Mouse (Mus musculus) myocyte (in vitro differentiated cells): ENCODE measurements around the gene Plekha7. TPM values are rescaled to one million over a fixed set of nuclear protein-coding genes. Genes with fewer than 3 reads are reported as not detected.

Experiments used
- H3K27me3 ChIP-seq: one replicate; pipeline ENCODE4 v1.6.1; 2011; ENCODE audit not compliant: control insufficient read depth, insufficient read depth, insufficient read length
- H3K36me3 ChIP-seq: one replicate; pipeline ENCODE4 v1.6.1; 2011; ENCODE audit not compliant: control insufficient read depth, insufficient read depth
- H3K4me2 ChIP-seq: one replicate; pipeline ENCODE4 v1.6.1; 2011; ENCODE audit warnings: low read depth, control low read depth
- H3K4me3 ChIP-seq: one replicate; pipeline ENCODE4 v1.5.1; 2011; ENCODE audit warnings: mild to moderate bottlenecking, control low read depth, moderate library complexity
- H3K79me2 ChIP-seq: one replicate; pipeline ENCODE4 v1.6.1; 2011; ENCODE audit not compliant: control insufficient read depth, insufficient read depth
- H3ac ChIP-seq: one replicate; pipeline ENCODE4 v1.6.1; 2011; ENCODE audit not compliant: control insufficient read depth, insufficient read length
- CEBPB ChIP-seq: IDR thresholded peaks from 2 replicates; pipeline ENCODE4 v1.6.1; 2011; ENCODE audit warnings: mild to moderate bottlenecking, moderate library complexity; ENCODE audit not compliant: poor library complexity, insufficient read depth, severe bottlenecking
- E2F4 ChIP-seq: IDR thresholded peaks from one replicate; pipeline ENCODE4 v1.6.1; 2011; ENCODE audit warnings: mild to moderate bottlenecking, control low read depth, moderate library complexity; ENCODE audit not compliant: insufficient read depth
- MAX ChIP-seq: IDR thresholded peaks from one replicate; pipeline ENCODE4 v1.6.1; 2011; ENCODE audit warnings: low read depth, mild to moderate bottlenecking, control low read depth
- MYOD1 ChIP-seq, 3 experiments: IDR thresholded peaks; one replicate each; pipeline ENCODE4 v1.6.1; 2011; ENCODE audit warnings: control low read depth in 2 of 3, low read depth in 2 of 3, mild to moderate bottlenecking in 2 of 3, moderate library complexity in 1 of 3; ENCODE audit not compliant: insufficient read length in 2 of 3, control insufficient read depth in 1 of 3
- MYOG ChIP-seq, 3 experiments: IDR thresholded peaks; one replicate each; pipeline ENCODE4 v1.6.1; 2011; ENCODE audit warnings: control low read depth in 2 of 3, low read depth in 2 of 3, mild to moderate bottlenecking in 2 of 3; ENCODE audit not compliant: insufficient read length in 2 of 3, control insufficient read depth in 1 of 3, insufficient read depth in 1 of 3
- POLR2A ChIP-seq: IDR thresholded peaks from one replicate; pipeline ENCODE4 v1.6.1; 2011; ENCODE audit warnings: low read depth, mild to moderate bottlenecking, control low read depth, moderate library complexity; ENCODE audit not compliant: insufficient read length
- POLR2AphosphoS2 ChIP-seq: IDR thresholded peaks from one replicate; pipeline ENCODE4 v1.6.1; 2011; ENCODE audit warnings: low read depth, control low read depth; ENCODE audit not compliant: insufficient read length
- REST ChIP-seq: IDR thresholded peaks from one replicate; pipeline ENCODE4 v1.6.1; 2011; ENCODE audit warnings: mild to moderate bottlenecking, control low read depth, moderate library complexity; ENCODE audit not compliant: insufficient read depth, insufficient read length
- SRF ChIP-seq: IDR thresholded peaks from one replicate; pipeline ENCODE4 v1.6.1; 2011; ENCODE audit warnings: low read depth; ENCODE audit not compliant: control insufficient read depth, insufficient read length
- TCF12 ChIP-seq: IDR thresholded peaks from one replicate; pipeline ENCODE4 v1.6.1; 2011; ENCODE audit warnings: mild to moderate bottlenecking, control low read depth; ENCODE audit not compliant: poor library complexity, insufficient read depth, severe bottlenecking
- TCF3 ChIP-seq: IDR thresholded peaks from one replicate; pipeline ENCODE4 v1.6.1; 2011; ENCODE audit warnings: low read depth, control low read depth; ENCODE audit not compliant: insufficient read length
- USF1 ChIP-seq: IDR thresholded peaks from one replicate; pipeline ENCODE4 v1.6.1; 2011; ENCODE audit warnings: low read depth, mild to moderate bottlenecking, control low read depth, moderate library complexity
- polyA plus RNA-seq: library from polyadenylated mRNA; unstranded; fragments of >200 nt; fragmentation: generic; extraction: Trizol; gene quantifications from one replicate; pipeline ENCODE4 v1.2.1, GENCODE M21; 2012; ENCODE audit warnings: missing spikeins

Plekha7 gene
- polyA plus RNA-seq, 1 experiment: 2.6 TPM

DNA sequence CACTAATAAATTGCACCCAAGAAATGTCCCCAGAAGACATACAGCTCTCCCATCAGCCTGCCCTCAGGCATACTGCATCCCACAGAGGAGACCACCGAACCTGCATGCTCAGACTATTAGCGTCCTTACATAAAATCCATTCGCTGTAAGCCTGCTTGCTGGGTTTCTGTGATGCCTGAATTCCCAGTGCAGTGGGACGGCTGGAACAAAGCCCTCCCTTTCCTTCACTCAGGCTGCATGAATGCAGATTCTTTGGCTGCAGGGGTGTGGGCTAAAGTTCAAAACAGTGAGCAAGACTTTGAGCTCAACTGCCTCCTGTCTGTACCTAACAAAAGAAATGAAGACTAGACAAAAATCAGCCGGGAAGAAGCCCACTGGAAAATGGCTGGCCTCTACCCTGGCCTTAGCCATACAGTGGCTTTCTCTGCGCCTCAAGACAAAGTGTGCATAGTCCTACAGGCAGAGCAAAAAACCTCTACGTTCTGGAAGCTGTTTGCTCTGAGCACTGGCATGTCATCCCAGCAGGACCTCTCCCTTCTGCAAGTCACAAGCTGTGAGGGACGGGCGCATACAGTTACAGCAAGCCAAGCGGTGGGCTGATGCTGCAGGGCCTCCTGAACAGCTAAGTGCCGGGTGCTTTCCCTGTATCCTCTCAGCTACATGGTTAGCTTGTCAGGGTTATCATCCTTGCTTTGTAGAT is 123.7 kb downstream of the Plekha7 start:
- Histone ChIP-seq H3ac (no peak overlapping the region), H3K4me2 (no peak overlapping the region), H3K36me3 (no peaks in the 10 kb centered on the region), H3K27me3 (peaks cover 10% of the 10 kb centered on the region), H3K4me3 (no peak overlapping the region), H3K79me2 (no peaks in the 10 kb centered on the region)
- no peak for TF ChIP-seq REST
- TF ChIP-seq MYOG (IDR thresholded peaks at IDR 0.05; ENCODE audit: control insufficient read depth in 1 of 3, insufficient read depth in 1 of 3, insufficient read length in 2 of 3, low read depth in 2 of 3): no peak
- no peak for TF ChIP-seq SRF
- TF ChIP-seq MYOD1 (IDR thresholded peaks at IDR 0.05; ENCODE audit: control insufficient read depth in 1 of 3, insufficient read length in 2 of 3, low read depth in 2 of 3): no peak
- no peak for TF ChIP-seq POLR2A
- TF ChIP-seq E2F4: no peak
- no peak for TF ChIP-seq CEBPB
- TF ChIP-seq POLR2AphosphoS2: no peak
- no peak for TF ChIP-seq MAX
- no peak for TF ChIP-seq TCF3
- no peak for TF ChIP-seq TCF12
- no peak for TF ChIP-seq USF1

DNA sequence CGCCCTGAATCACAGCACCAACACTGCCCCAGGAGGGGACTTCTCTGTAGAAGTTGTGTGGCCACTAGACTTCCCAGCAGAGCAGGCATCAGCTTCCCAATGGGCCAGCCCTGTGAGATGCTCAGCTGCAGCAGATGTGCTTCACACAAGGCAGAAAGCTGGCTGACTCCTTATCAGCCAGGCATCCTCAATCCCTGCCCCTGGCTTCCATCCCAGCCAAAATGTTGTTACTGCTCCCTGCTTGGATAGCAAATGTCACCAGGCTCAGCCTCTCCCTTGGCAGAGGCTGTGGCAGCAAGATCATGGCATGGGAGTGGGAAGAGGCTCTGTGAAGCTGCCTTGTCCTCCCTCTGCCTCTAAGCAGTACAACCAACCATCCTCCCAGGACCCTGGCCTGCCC is 125.7 kb downstream of the Plekha7 start:
- no peak overlapping the region for H3K4me2 ChIP-seq
- H3K4me3 ChIP-seq: no peak overlapping the region
- no peak overlapping the region for H3ac ChIP-seq
- H3K36me3 ChIP-seq: no peaks in the 10 kb centered on the region
- TF ChIP-seq E2F4 (no peak), TCF12 (no peak), MYOG (IDR thresholded peaks at IDR 0.05; ENCODE audit: control insufficient read depth in 1 of 3, insufficient read depth in 1 of 3, insufficient read length in 2 of 3, low read depth in 2 of 3) (peak in 1 of 3 experiments; percentile 19), MYOD1 (IDR thresholded peaks at IDR 0.05; ENCODE audit: control insufficient read depth in 1 of 3, insufficient read length in 2 of 3, low read depth in 2 of 3) (peak in 1 of 3 experiments; percentile 11), SRF (no peak), TCF3 (no peak)
- no peaks in the 10 kb centered on the region for H3K79me2 ChIP-seq
- peaks cover 10% of the 10 kb centered on the region for H3K27me3 ChIP-seq

DNA sequence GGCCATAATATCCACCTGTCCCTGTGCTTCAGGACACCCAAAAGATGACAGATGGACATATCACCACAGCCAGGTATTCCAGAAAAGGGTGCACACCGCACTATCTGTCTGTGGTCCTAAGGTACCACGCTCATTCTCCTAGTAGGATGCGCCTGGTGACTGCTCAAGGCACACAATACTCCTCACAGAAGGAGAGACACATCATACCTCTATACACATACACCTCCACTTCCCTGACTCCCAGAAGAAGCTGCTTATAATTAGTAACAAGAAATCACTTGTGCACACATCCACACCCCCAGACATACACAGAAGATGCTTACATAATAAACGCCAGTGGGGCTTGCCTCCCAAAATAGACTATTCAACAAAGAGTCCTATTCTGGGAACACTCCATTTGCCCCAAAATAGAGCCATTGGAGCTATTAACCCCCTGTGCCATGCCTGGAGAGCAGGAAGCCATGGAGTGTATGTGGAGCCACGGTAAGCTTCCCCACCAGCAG is 126.7 kb downstream of the Plekha7 start:
- H3K36me3 ChIP-seq: no peaks in the 10 kb centered on the region
- H3K4me3 ChIP-seq: no peak overlapping the region
- no peak for TF ChIP-seq TCF12
- no peak for TF ChIP-seq REST
- no peak for TF ChIP-seq POLR2AphosphoS2
- no peak for TF ChIP-seq SRF
- no peak for TF ChIP-seq MYOD1 (IDR thresholded peaks at IDR 0.05; ENCODE audit: control insufficient read depth in 1 of 3, insufficient read length in 2 of 3, low read depth in 2 of 3)
- TF ChIP-seq POLR2A: no peak
- no peak for TF ChIP-seq USF1
- no peak for TF ChIP-seq TCF3
- no peak for TF ChIP-seq MYOG (IDR thresholded peaks at IDR 0.05; ENCODE audit: control insufficient read depth in 1 of 3, insufficient read depth in 1 of 3, insufficient read length in 2 of 3, low read depth in 2 of 3)
- TF ChIP-seq E2F4: no peak
- TF ChIP-seq MAX: no peak
- no peak for TF ChIP-seq CEBPB
- peaks cover 10% of the 10 kb centered on the region for H3K27me3 ChIP-seq
- H3K4me2 ChIP-seq: no peak overlapping the region
- no peaks in the 10 kb centered on the region for H3K79me2 ChIP-seq
- H3ac ChIP-seq: no peak overlapping the region

DNA sequence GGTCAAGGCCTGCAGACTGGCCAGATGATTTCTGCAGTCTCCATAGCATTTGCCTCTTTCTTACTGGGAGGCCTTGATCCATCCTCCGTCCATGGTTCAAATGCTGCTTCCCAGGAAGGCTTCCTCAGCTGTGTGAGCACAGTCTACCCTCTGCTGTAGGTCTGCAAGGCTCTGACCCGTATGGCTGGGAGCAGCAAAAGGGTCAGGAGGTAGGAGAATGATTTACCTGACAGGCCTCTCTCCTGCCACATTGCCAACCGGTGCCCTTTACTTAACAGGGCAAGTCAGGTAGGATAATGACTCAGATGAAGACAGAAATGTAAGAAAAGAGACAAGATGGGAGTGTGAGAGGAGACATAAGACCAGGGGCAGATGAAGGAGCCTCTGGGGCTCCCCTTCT is 129.3 kb downstream of the Plekha7 start:
- Histone ChIP-seq H3K36me3 (no peaks in the 10 kb centered on the region), H3ac (no peak overlapping the region), H3K4me3 (no peak overlapping the region), H3K27me3 (peaks cover 4% of the 10 kb centered on the region), H3K4me2 (no peak overlapping the region), H3K79me2 (no peaks in the 10 kb centered on the region)
- TF ChIP-seq E2F4 (no peak), USF1 (no peak), REST (no peak), POLR2AphosphoS2 (no peak), TCF12 (no peak), SRF (no peak), POLR2A (no peak), MYOD1 (IDR thresholded peaks at IDR 0.05; ENCODE audit: control insufficient read depth in 1 of 3, insufficient read length in 2 of 3, low read depth in 2 of 3) (no peak), MAX (no peak), MYOG (IDR thresholded peaks at IDR 0.05; ENCODE audit: control insufficient read depth in 1 of 3, insufficient read depth in 1 of 3, insufficient read length in 2 of 3, low read depth in 2 of 3) (no peak), CEBPB (no peak), TCF3 (no peak)
